Mouse (Mus musculus) retina, embryonic 14.5 days (tissue): ENCODE measurements around the gene Rgl2.
"Not testable (repeated sequence)": the region's sequence is repeated elsewhere in the genome, so short reads cannot be mapped to it uniquely, and the experiment has no call there.

Source experiments
- DNase-seq: peaks from one replicate; pipeline ENCODE4 v3.0.0-alpha.2; 2015; ENCODE audit warnings: low spot score

Gene Rgl2

DNA sequence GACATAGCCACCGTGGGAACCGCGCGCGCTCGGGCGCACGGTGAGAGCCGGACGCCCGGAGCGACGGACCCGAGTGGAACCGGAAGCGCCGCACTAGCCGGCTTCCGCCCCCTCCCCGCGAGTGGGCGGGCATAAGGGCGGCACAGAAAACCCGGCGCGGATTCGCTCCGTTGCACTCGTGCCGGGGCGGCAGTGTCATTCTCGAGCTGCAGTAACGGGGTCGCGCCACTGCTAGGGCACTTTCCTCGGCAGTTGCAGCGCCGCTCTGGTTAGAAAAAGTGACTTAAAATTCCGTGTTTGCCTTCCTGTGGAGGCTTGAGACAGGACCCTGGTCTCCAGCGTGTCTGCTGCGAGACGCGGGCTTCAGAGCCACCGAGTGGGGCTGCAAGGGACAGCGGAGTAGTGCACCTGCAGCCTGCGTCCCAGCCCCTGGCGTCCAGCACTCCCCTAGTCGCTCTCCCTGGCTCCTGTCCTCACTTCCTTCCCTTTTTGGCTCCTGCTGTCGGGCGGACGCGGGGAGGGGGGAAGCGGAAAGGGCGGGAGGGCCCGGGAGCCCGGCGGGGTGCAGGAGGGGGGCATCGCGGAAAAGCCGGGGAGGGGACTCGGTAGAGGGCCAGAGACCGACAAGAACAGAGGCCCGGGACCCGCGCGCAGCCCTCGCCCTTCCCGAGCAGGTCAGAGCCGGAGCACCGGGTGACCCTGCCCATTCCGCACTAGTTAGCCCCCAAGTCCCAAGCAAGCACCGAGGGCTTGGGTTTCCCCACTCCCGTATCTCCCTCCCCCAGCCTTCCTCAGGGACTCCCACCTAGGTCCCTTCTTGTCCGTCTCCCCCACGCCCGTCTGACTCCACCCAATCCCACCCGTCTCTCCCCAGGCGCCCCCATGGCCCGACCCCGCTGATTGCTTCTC, at the start of gene Rgl2:
Gene Rgl2 (plus strand): TSS at position 173 of the 909 bp plus-strand sequence.
- peak; percentile 98 for DNase-seq

DNA sequence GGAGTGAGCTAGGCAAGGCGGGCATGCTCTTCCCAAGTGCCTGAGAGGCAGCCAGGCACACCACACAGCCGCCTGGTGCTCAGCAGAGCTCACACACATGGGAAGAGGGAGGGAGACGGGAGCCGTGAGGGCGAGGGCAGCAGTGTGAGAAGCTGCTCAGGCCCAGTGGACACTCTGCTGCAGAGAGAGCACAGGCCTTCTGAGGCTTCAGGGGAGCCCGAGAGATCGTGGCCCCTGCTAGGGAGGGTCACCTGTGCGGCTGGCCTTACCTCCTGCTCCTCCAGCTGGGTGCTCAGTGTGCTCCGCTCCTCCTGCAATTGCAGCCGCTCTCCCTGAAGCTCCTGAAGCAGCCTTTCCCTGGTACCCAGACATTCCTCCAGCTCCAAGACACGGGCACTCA, 45.0 kb upstream of the Rgl2 start:
- not testable (repeated sequence) for DNase-seq

- DNase-seq: not testable (repeated sequence)
Measured at GRCm38 (mm10) chr17:33887802-33888201, 41.5 kb upstream of the Rgl2 start.

DNA sequence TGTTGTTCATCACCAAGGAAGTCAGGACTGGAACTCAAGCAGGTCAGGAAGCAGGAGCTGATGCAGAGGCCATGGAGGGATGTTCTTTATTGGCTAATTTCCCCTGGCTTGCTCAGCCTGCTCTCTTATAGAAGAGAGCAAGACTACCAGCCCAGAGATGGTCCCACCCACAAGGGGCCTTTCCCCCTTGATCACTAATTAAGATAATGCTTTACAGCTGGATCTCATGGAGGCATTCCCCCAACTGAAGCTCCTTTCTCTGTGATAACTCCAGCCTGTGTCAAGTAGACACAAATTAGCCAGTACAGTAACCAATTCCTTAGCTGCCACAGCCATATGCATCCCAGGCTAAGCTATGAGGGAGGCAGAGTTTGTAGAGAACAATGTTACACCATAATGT, 41.1 kb upstream of the Rgl2 start:
- DNase-seq: not testable (repeated sequence)

- DNase-seq: not testable (repeated sequence)
Measured at GRCm38 (mm10) chr17:33889941-33890532, 39.3 kb upstream of the Rgl2 start.

GRCm38 (mm10) chr17:33890533-33891059, 38.7 kb upstream of the Rgl2 start, which contains the start of gene Kifc1:
Kifc1 (minus strand) TSS chr17:33890661.
- DNase-seq: peak; percentile 99

GRCm38 (mm10) chr17:33891357-33891756, 38.0 kb upstream of the Rgl2 start:
- no peak for DNase-seq

GRCm38 (mm10) chr17:33891892-33892291, 37.5 kb upstream of the Rgl2 start:
- not testable (repeated sequence) for DNase-seq

DNA sequence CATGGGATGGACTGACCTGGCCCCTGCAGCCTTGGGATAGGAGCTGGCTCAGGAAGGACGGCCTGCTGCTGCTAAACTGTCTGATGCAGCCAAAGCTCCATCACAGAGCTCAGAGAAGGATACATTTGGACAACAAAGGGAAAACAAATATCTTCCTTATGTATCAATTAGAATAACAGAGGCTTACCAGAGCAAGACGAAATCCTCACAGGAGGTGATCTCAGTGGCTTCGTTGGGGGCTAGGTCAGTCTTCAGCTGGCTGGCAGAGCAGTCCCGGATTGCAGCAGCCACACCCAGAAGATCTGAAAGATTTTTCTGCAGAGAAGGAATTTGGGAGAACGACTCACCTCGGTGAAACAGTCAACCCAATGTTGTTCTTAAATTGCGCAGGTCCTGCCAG, 36.9 kb upstream of the Rgl2 start:
- no peak for DNase-seq

DNA sequence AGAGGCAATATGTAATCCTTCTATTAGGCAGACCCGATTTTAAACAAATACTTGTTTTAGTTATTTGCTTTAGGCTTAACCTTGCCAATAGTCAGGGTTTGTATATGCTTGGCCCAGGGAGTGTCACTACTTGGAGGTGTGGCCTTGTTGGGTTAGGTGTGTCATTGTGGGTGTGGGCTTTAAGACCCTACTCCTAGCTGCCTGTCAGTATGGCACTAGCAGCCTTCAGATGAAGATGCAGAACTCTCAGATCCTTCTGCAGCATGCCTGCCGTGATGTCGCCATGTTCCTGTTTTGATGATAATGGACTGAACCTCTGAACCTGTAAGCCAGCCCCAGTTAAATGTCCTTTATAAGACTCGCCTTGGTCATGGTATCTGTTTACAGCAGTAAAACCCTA, 36.3 kb upstream of the Rgl2 start:
- DNase-seq: not testable (repeated sequence)

- peak; percentile 79 for DNase-seq
Measured at GRCm38 (mm10) chr17:33897114-33897794, 32.1 kb upstream of the Rgl2 start.

GRCm38 (mm10) chr17:33898193-33898592, 31.1 kb upstream of the Rgl2 start:
- DNase-seq: not testable (repeated sequence)

GRCm38 (mm10) chr17:33899642-33900041, 29.7 kb upstream of the Rgl2 start:
- DNase-seq: no peak

GRCm38 (mm10) chr17:33900281-33900988, 28.9 kb upstream of the Rgl2 start:
- no peak for DNase-seq

- DNase-seq: no peak
Measured at GRCm38 (mm10) chr17:33900989-33901314, 28.4 kb upstream of the Rgl2 start.

GRCm38 (mm10) chr17:33901653-33902052, 27.7 kb upstream of the Rgl2 start:
- DNase-seq: no peak

- no peak for DNase-seq
Measured at GRCm38 (mm10) chr17:33902079-33902478, 27.3 kb upstream of the Rgl2 start.

GRCm38 (mm10) chr17:33902491-33902890, 26.9 kb upstream of the Rgl2 start:
- no peak for DNase-seq

- not testable (repeated sequence) for DNase-seq
Measured at GRCm38 (mm10) chr17:33903911-33904651, 25.3 kb upstream of the Rgl2 start.

DNA sequence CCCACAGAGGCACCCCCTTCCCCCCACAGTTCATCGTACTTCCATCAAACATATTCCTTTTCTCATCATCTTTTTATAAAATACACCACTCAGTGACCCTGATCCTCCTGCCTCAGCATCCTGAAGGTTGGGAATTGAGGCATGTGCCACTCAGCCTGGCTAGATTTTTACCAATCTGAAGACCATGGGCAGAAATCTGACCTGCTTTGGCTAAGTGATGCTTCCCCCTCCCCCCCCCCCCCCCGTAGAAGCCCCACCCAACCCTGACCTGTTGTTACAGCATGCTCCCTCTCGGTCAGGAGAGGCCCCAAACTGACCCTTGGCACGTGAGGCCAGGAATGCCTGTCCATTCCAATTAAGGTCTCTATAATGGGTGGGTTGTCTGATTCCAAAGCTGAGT, 24.5 kb upstream of the Rgl2 start, which contains the start of gene Platr17:
Gene Platr17 (plus strand): TSS at position 301 of the 400 bp plus-strand sequence.
- not testable (repeated sequence) for DNase-seq
